Mouse (Mus musculus) heart, embryonic 11.5 days (tissue): ENCODE measurements around the gene Mymk. TPM values are rescaled to one million over a fixed set of nuclear protein-coding genes. Genes with fewer than 3 reads are reported as not detected.

Experiments used
- ATAC-seq: fragments of 200-750 bp; cut with Nextera tagmentation; replicated peaks from 2 replicates; pipeline ENCODE4 v1.8.0; 2017; ENCODE audit warnings: moderate library complexity; ENCODE audit not compliant: insufficient number of reproducible peaks, low FRiP score, low TSS enrichment
- H3K27ac ChIP-seq: fragments of 300-500 bp; sonication (generic); 2 replicates; pipeline ENCODE4 v1.5.1; 2014; ENCODE audit warnings: mild to moderate bottlenecking, low read depth, low read length
- H3K27me3 ChIP-seq: fragments of 300-500 bp; sonication (generic); 2 replicates; pipeline ENCODE4 v1.6.1; 2014; ENCODE audit warnings: mild to moderate bottlenecking, low read length, mixed read lengths; ENCODE audit not compliant: control insufficient read depth, insufficient read depth
- H3K36me3 ChIP-seq: fragments of 300-500 bp; sonication (generic); 2 replicates; pipeline ENCODE4 v1.6.1; 2014; ENCODE audit warnings: mild to moderate bottlenecking, low read length, moderate library complexity, mixed read lengths; ENCODE audit not compliant: control insufficient read depth, insufficient read depth
- H3K4me1 ChIP-seq: fragments of 300-500 bp; sonication (generic); 2 replicates; pipeline ENCODE4 v1.6.1; 2014; ENCODE audit warnings: low read length; ENCODE audit not compliant: control insufficient read depth, insufficient read depth
- H3K4me2 ChIP-seq: fragments of 300-500 bp; sonication (generic); 2 replicates; pipeline ENCODE4 v1.6.1; 2014; ENCODE audit warnings: mild to moderate bottlenecking, moderate library complexity
- H3K4me3 ChIP-seq: fragments of 300-500 bp; sonication (generic); 2 replicates; pipeline ENCODE4 v1.5.1; 2014; ENCODE audit warnings: low read depth, low read length
- H3K9ac ChIP-seq: fragments of 300-500 bp; sonication (generic); 2 replicates; pipeline ENCODE4 v1.6.1; 2014; ENCODE audit warnings: mild to moderate bottlenecking, low read depth, low read length, moderate library complexity
- H3K9me3 ChIP-seq: fragments of 300-500 bp; sonication (generic); replicated peaks from 2 replicates; pipeline ENCODE4 v1.6.1; 2016; ENCODE audit warnings: low read length; ENCODE audit not compliant: control insufficient read depth
- WGBS: fragments of 180-500 bp; shearing (Covaris S2); extraction: QIAGEN DNeasy Blood & Tissue Kit; methylation state at CpG from one replicate; pipeline ENCODE4 v1.1.7; 2014; ENCODE audit not compliant: insufficient replicate concordance; 5-methylcytosine and 5-hydroxymethylcytosine counted together
- polyA plus RNA-seq: library from polyadenylated mRNA; unstranded; fragments of >200 nt; fragmentation: Nextera tagmentation; extraction: Ambion mirVana; gene quantifications from 2 replicates; pipeline ENCODE4 v1.2.1, GENCODE M21; 2014

Gene Mymk
- polyA plus RNA-seq, 1 experiment from 2014 or later = 0.23 TPM

- H3K4me1 ChIP-seq = peaks cover 41% of the 10 kb centered on the region
- no peak for ATAC-seq
These were observed 15.6 kb upstream of the Mymk start for GRCm38 (mm10) chr2:27087581-27087980.

GRCm38 (mm10) chr2:27086483-27087010 lies 14.6 kb upstream of the Mymk start:
- Histone ChIP-seq H3K4me3 (no peak overlapping the region), H3K4me2 (no peak overlapping the region), H3K4me1 (peaks cover 41% of the 10 kb centered on the region), H3K36me3 (no peaks in the 10 kb centered on the region), H3K9me3 (no peaks in the 10 kb centered on the region), H3K9ac (no peak overlapping the region), H3K27ac (no peak overlapping the region), H3K27me3 (0 out of 2 replicates have a peak, but pooled peaks cover 2% of the 10 kb centered on the region)
- 70% methylated on average over 4 of the region's 4 CpGs for WGBS
- no peak for ATAC-seq

More at GRCm38 (mm10) chr2:27087581-27087980, 15.6 kb upstream of the Mymk start:
- Histone ChIP-seq H3K27me3 (no peaks in the 10 kb centered on the region), H3K9ac (no peak overlapping the region; the same call in 1 of the 2 replicates), H3K36me3 (no peaks in the 10 kb centered on the region), H3K9me3 (no peaks in the 10 kb centered on the region), H3K4me3 (no peak overlapping the region), H3K4me2 (no peak overlapping the region), H3K27ac (no peak overlapping the region)
- WGBS = 76% methylated on average over 5 of the region's 5 CpGs

GRCm38 (mm10) chr2:27085801-27086200 lies 13.8 kb upstream of the Mymk start:
- Histone ChIP-seq H3K4me3 (no peak overlapping the region), H3K36me3 (no peaks in the 10 kb centered on the region), H3K27ac (no peak overlapping the region), H3K9me3 (no peaks in the 10 kb centered on the region), H3K27me3 (0 out of 2 replicates have a peak, but pooled peaks cover 2% of the 10 kb centered on the region), H3K9ac (no peak overlapping the region), H3K4me2 (no peak overlapping the region), H3K4me1 (peaks cover 41% of the 10 kb centered on the region)
- no peak for ATAC-seq
- WGBS = 24% methylated on average over 2 of the region's 2 CpGs

- no peak overlapping the region for H3K4me2 ChIP-seq
- no peaks in the 10 kb centered on the region for H3K9me3 ChIP-seq
- peaks cover 45% of the 10 kb centered on the region for H3K4me1 ChIP-seq
- no peak for ATAC-seq
- H3K36me3 ChIP-seq = no peaks in the 10 kb centered on the region
- 0 out of 2 replicates have a peak, but pooled peaks cover 2% of the 10 kb centered on the region for H3K27me3 ChIP-seq
- no peak overlapping the region for H3K4me3 ChIP-seq
- no peak overlapping the region for H3K9ac ChIP-seq
- no peak overlapping the region for H3K27ac ChIP-seq
- WGBS = 62% methylated on average over 8 of the region's 8 CpGs
These were observed 13.0 kb upstream of the Mymk start for GRCm38 (mm10) chr2:27084963-27085362.

- Histone ChIP-seq H3K4me3 (no peak overlapping the region), H3K4me1 (peaks cover 55% of the 10 kb centered on the region), H3K36me3 (no peaks in the 10 kb centered on the region), H3K4me2 (no peak overlapping the region), H3K9ac (no peak overlapping the region), H3K27ac (no peak overlapping the region), H3K9me3 (no peaks in the 10 kb centered on the region), H3K27me3 (0 out of 2 replicates have a peak, but pooled peaks cover 2% of the 10 kb centered on the region)
- ATAC-seq = no peak
- 52% methylated on average over 12 of the region's 12 CpGs for WGBS
These were observed 11.9 kb upstream of the Mymk start for GRCm38 (mm10) chr2:27083761-27084475.

GRCm38 (mm10) chr2:27079649-27080048 lies 7.7 kb upstream of the Mymk start:
- Histone ChIP-seq H3K4me1 (peaks cover 48% of the 10 kb centered on the region), H3K4me3 (peak overlapping the region; percentile 25), H3K36me3 (no peaks in the 10 kb centered on the region), H3K27me3 (0 out of 2 replicates have a peak, but pooled peaks cover 2% of the 10 kb centered on the region), H3K9me3 (no peaks in the 10 kb centered on the region), H3K27ac (0 out of 2 replicates have a peak overlapping the region, but pooled peaks have one; percentile 30), H3K9ac (no peak overlapping the region; the same call in 1 of the 2 replicates), H3K4me2 (peak overlapping the region; percentile 54)
- ATAC-seq = peak; percentile 8; the same call in 1 of the 2 replicates
- 40% methylated on average over 2 of the region's 2 CpGs for WGBS

GRCm38 (mm10) chr2:27079152-27079584 lies 7.2 kb upstream of the Mymk start, which contains the start of gene Adamtsl2:
Gene Adamtsl2 (plus strand): TSS chr2:27079379.
- Histone ChIP-seq H3K4me2 (peak within 1 kb of the TSS; percentile 54), H3K9ac (peak within 1 kb of the TSS; percentile 12; the same call in 1 of the 2 replicates), H3K4me1 (peaks cover 44% of the 10 kb centered on the region), H3K27me3 (0 out of 2 replicates have a peak, but pooled peaks cover 2% of the 10 kb centered on the region), H3K4me3 (peak within 1 kb of the TSS; percentile 25), H3K27ac (0 out of 2 replicates have a peak within 1 kb of the TSS, but pooled peaks have one; percentile 30), H3K9me3 (no peaks in the 10 kb centered on the region), H3K36me3 (no peaks in the 10 kb centered on the region)
- ATAC-seq = peak; percentile 39
- WGBS = 1% methylated on average over 10 of the region's 10 CpGs

- no peak overlapping the region for H3K9ac ChIP-seq
- H3K4me3 ChIP-seq = no peak overlapping the region
- no peak for ATAC-seq
- 29% methylated on average over 2 of the region's 2 CpGs for WGBS
- no peaks in the 10 kb centered on the region for H3K9me3 ChIP-seq
- no peak overlapping the region for H3K27ac ChIP-seq
- H3K4me1 ChIP-seq = peaks cover 36% of the 10 kb centered on the region
- no peaks in the 10 kb centered on the region for H3K36me3 ChIP-seq
- H3K4me2 ChIP-seq = 0 out of 2 replicates have a peak overlapping the region, but pooled peaks have one; percentile 5
- 0 out of 2 replicates have a peak, but pooled peaks cover 2% of the 10 kb centered on the region for H3K27me3 ChIP-seq
These were observed 6.3 kb upstream of the Mymk start for GRCm38 (mm10) chr2:27078312-27078711.
